Mouse (Mus musculus) lung, postnatal 0 days (tissue): ENCODE measurements around the gene Tldc1.

ENCODE experiments used
- CTCF ChIP-seq: IDR thresholded peaks from 2 replicates; pipeline ENCODE4 v1.5.1; 2016; ENCODE audit warnings: antibody characterized with exemption, mild to moderate bottlenecking
- EP300 ChIP-seq: IDR thresholded peaks from 2 replicates; pipeline ENCODE4 v1.6.1; 2016; ENCODE audit warnings: antibody characterized with exemption, mild to moderate bottlenecking, control low read depth

DNA sequence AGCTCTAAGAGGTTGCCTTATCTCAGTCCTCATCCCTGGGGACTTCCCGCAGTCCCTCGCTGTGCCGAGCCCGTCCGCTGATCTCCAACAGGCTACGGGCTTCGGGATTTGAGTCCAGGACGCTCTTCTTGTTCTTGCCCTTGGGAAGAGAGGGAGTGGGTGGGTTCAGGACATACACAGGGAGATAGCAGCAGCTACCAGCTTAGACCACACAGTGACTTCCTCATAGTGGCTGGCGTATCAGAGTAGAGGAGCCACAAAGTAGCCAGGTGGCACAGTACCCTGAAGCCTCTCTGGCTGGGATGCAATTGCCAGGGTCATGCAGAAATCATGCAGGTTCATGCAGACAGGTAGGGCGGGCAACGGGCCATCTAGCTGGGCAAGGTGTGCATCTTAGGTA, 16.5 kb downstream of the Tldc1 start:
- TF ChIP-seq EP300 (no peak), CTCF (no peak)
